Mouse (Mus musculus) retina, postnatal 7 days (tissue): ENCODE data around the gene Mapk1ip1l.
A peak's percentile ranks its signal among the peaks of the same experiment; 100 is the strongest.

Source experiments
- DNase-seq: peaks from one replicate; pipeline ENCODE4 v3.0.0-alpha.2; 2012; ENCODE audit warnings: low read depth, low spot score

The Mapk1ip1l gene

GRCm38 (mm10) chr14:47359610-47360009 is 61.5 kb downstream of the Mapk1ip1l start:
- no peak for DNase-seq

GRCm38 (mm10) chr14:47361418-47361817 is 63.4 kb downstream of the Mapk1ip1l start:
- no peak for DNase-seq

GRCm38 (mm10) chr14:47361899-47362298 is 63.8 kb downstream of the Mapk1ip1l start:
- no peak for DNase-seq

GRCm38 (mm10) chr14:47364742-47365449 is 66.8 kb downstream of the Mapk1ip1l start:
- no peak for DNase-seq

GRCm38 (mm10) chr14:47366881-47367321 is 68.8 kb downstream of the Mapk1ip1l start:
- DNase-seq: no peak

- DNase-seq: peak; percentile 36
Measured at GRCm38 (mm10) chr14:47367461-47367860, 69.4 kb downstream of the Mapk1ip1l start, which contains the start of gene Lgals3. Lgals3 (plus strand) TSS chr14:47367751.

GRCm38 (mm10) chr14:47369741-47370140 is 71.7 kb downstream of the Mapk1ip1l start:
- DNase-seq: no peak

GRCm38 (mm10) chr14:47370790-47371189 is 72.7 kb downstream of the Mapk1ip1l start:
- DNase-seq: no peak

GRCm38 (mm10) chr14:47371689-47372088 is 73.6 kb downstream of the Mapk1ip1l start:
- no peak for DNase-seq
